Mouse (Mus musculus) embryonic facial prominence, embryonic 15.5 days (tissue): ENCODE data around the gene Rnf113a2. TPM values are rescaled to one million over a fixed set of nuclear protein-coding genes. Genes with fewer than 3 reads are reported as not detected.

Experiments
- ATAC-seq: fragments of 200-750 bp; cut with Nextera tagmentation; 2 replicates; pipeline ENCODE4 v1.8.0; 2017; ENCODE audit warnings: low read depth, moderate TSS enrichment; ENCODE audit not compliant: insufficient number of reproducible peaks, low FRiP score, low TSS enrichment
- H3K27ac ChIP-seq: fragments of 300-500 bp; sonication (generic); replicated peaks from 2 replicates; pipeline ENCODE4 v1.5.1; 2015; ENCODE audit warnings: mild to moderate bottlenecking, inconsistent platforms
- H3K27me3 ChIP-seq: fragments of 300-500 bp; sonication (generic); 2 replicates; pipeline ENCODE4 v1.6.1; 2015; ENCODE audit warnings: inconsistent platforms
- H3K36me3 ChIP-seq: fragments of 300-500 bp; sonication (generic); 2 replicates; pipeline ENCODE4 v1.6.1; 2015; ENCODE audit warnings: mild to moderate bottlenecking, inconsistent platforms
- H3K4me1 ChIP-seq: fragments of 300-500 bp; sonication (generic); 2 replicates; pipeline ENCODE4 v1.6.1; 2015; ENCODE audit warnings: inconsistent platforms
- H3K4me2 ChIP-seq: fragments of 300-500 bp; sonication (generic); replicated peaks from 2 replicates; pipeline ENCODE4 v1.6.1; 2015; ENCODE audit warnings: mild to moderate bottlenecking, inconsistent platforms
- H3K4me3 ChIP-seq: fragments of 300-500 bp; sonication (generic); replicated peaks from 2 replicates; pipeline ENCODE4 v1.5.1; 2015; ENCODE audit warnings: mild to moderate bottlenecking, inconsistent platforms
- H3K9ac ChIP-seq: fragments of 300-500 bp; sonication (generic); 2 replicates; pipeline ENCODE4 v1.6.1; 2015; ENCODE audit warnings: inconsistent platforms
- H3K9me3 ChIP-seq: fragments of 300-500 bp; sonication (generic); replicated peaks from 2 replicates; pipeline ENCODE4 v1.6.1; 2016; ENCODE audit warnings: inconsistent platforms
- WGBS: fragments of 180-500 bp; shearing (Covaris S2); methylation state at CpG from one replicate; pipeline ENCODE4 v1.1.7; 2015; 5-methylcytosine and 5-hydroxymethylcytosine counted together
- polyA plus RNA-seq: library from polyadenylated mRNA; unstranded; fragments of >200 nt; fragmentation: Nextera tagmentation; extraction: Ambion mirVana; gene quantifications from 2 replicates; pipeline ENCODE4 v1.2.1, GENCODE M21; 2015

Rnf113a2 gene
- polyA plus RNA-seq, 1 experiment from 2014 or later = 23.5 TPM

DNA sequence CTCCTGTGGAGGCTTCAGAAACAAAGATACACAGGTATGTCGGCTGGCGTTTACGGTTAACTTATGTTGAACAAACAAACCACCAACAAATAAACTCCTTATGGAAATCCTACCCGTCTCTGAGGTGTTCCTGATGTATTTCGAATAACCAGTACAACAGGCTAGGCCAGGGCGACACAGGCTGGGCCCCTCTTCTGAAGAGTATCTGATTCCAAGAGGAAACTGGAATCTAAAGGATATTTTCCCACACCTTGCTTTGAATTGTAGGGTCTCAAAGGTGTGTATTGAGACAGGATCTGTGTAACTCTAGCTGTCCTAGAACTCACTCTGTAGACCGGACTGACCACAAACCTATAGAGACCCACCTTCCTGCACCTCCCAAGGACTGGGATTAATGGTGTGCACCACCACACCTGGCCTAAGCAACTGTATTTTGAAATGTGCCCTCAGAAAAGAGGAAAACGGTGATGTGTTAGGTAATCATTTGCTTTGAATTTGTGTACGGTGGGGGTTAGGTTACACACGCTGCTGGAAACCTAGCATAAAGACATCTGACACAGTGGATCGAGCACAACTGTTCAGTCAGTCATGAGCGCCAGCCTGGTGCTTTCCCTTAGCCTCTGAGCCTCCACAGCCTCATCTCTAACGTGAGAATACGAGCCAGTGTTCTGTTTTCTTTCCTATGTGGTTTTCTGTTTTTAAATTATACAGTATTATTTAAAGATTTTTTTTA is 19.9 kb upstream of the Rnf113a2 start:
- Histone ChIP-seq H3K9me3 (no peaks in the 10 kb centered on the region), H3K4me1 (no peaks in the 10 kb centered on the region), H3K36me3 (no peaks in the 10 kb centered on the region), H3K4me2 (no peak overlapping the region), H3K27me3 (no peaks in the 10 kb centered on the region), H3K9ac (no peak overlapping the region), H3K27ac (no peak overlapping the region; the same call in 1 of the 2 replicates), H3K4me3 (no peak overlapping the region; the same call in 1 of the 2 replicates)
- ATAC-seq = peak; percentile 85
- WGBS = 69% methylated on average over 14 of the region's 14 CpGs

DNA sequence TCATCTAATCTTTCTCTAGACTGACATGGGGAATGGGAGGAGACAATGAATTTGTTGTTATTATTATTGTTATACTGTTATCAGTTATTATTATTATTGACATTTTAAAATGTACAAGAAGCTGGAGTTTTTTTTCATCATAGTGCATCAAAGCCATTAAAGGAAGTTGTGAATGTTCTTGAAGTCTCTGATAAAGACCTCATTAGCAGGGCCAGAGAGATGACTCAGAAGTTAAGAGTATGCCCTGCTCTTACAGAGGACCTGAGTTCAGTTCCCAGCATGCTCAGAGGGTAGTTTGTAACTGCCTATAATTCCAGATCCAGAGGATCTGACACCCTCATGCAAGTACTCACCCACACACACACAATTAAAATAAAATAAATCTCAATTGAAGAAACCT is 19.3 kb upstream of the Rnf113a2 start:
- ATAC-seq = no peak
- no peaks in the 10 kb centered on the region for H3K9me3 ChIP-seq
- no peak overlapping the region for H3K4me3 ChIP-seq
- no peaks in the 10 kb centered on the region for H3K36me3 ChIP-seq
- no peaks in the 10 kb centered on the region for H3K27me3 ChIP-seq
- no peak overlapping the region for H3K4me2 ChIP-seq
- no peak overlapping the region for H3K9ac ChIP-seq
- no peaks in the 10 kb centered on the region for H3K4me1 ChIP-seq
- H3K27ac ChIP-seq = no peak overlapping the region

DNA sequence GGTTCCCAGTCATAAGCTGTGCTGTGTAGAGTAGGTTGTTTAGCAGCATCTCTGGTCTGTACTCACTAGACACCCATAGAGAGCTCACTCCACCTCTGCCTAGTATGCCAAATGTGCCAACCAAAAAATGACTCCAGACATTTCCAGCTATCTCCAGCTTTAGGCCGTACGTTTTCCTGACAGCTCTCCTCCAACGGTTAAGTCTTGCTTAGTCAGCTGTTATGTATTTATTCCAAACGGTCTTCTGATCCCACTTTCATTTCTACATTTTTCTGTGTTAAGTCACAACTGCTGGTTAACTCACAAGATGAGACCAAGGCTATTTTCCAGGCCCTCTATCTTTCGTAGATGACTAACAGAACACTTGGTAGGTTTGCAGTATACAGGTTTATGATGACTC is 18.4 kb upstream of the Rnf113a2 start:
- no peak for ATAC-seq
- H3K27ac ChIP-seq = no peak overlapping the region
- WGBS = 65% methylated on average over 5 of the region's 5 CpGs
- no peaks in the 10 kb centered on the region for H3K27me3 ChIP-seq
- no peak overlapping the region for H3K4me3 ChIP-seq
- H3K4me1 ChIP-seq = no peaks in the 10 kb centered on the region
- no peak overlapping the region for H3K4me2 ChIP-seq
- no peaks in the 10 kb centered on the region for H3K36me3 ChIP-seq
- no peaks in the 10 kb centered on the region for H3K9me3 ChIP-seq
- no peak overlapping the region for H3K9ac ChIP-seq

DNA sequence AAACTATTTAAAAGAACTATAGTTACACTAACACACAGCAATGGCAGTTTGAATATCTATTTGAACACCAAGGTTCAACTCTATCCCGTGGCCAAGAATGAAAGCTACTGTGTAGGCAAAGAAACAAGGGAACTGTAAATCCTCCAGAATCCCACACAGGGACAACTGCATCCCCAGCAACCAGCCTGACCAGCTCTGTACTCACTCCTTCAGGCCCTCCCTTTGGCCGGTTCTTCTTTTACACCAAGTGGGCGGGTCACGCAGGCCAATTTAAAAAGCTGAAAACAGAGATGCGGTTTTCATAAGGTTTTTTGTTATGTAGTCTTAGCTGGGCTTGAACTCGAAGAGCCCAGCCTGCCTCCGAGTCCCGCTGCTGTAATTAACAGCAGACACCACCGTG is 17.9 kb upstream of the Rnf113a2 start:
- Histone ChIP-seq H3K4me2 (no peak overlapping the region), H3K4me1 (no peaks in the 10 kb centered on the region), H3K27ac (no peak overlapping the region), H3K9ac (no peak overlapping the region), H3K27me3 (no peaks in the 10 kb centered on the region), H3K9me3 (no peaks in the 10 kb centered on the region), H3K4me3 (no peak overlapping the region), H3K36me3 (no peaks in the 10 kb centered on the region)
- 57% methylated on average over 9 of the region's 9 CpGs for WGBS
- no peak for ATAC-seq

DNA sequence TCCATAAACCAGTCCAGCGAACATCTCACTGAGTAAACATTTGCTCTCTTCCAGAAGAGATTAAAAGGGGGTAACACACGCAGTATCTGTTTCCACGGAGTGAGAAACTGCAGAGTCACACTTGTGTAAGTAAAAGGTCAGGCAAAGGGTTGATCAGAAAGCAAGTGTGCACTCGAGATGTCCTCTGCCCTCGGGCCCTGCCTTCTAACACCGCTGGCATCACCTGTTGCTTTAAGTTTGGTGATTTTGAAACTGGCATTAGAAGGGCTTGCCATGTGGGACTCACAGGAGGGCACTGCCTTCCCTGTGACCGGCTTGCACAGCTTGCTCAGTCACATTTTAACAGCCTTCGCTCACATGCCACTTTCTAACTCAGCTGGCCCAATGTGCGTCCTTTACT is 17.3 kb upstream of the Rnf113a2 start:
- Histone ChIP-seq H3K4me1 (no peaks in the 10 kb centered on the region), H3K4me2 (no peak overlapping the region), H3K4me3 (no peak overlapping the region), H3K27me3 (no peaks in the 10 kb centered on the region), H3K36me3 (no peaks in the 10 kb centered on the region), H3K27ac (no peak overlapping the region), H3K9ac (no peak overlapping the region), H3K9me3 (no peaks in the 10 kb centered on the region)
- ATAC-seq = no peak
- 70% methylated on average over 9 of the region's 9 CpGs for WGBS

DNA sequence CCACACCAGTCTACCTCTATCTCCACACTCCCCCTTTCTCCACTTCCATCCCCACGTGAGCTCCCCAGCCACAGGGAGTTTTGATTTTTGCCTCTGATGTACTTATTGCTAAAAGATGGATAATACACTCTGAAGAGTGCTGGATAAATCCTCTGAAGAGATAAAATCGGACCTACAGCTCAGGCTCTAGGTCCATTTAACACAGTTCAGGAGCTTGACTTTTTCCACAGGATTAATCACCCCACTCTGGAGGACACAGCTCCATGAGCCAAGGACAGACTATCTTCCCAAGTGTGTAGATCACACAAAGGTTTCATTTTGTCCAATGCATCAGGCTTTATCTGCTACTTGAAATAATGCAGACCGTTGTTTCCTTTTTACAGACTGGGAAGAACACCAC is 16.9 kb upstream of the Rnf113a2 start:
- no peak overlapping the region for H3K9ac ChIP-seq
- H3K4me3 ChIP-seq = no peak overlapping the region
- no peaks in the 10 kb centered on the region for H3K4me1 ChIP-seq
- H3K27ac ChIP-seq = no peak overlapping the region
- 77% methylated on average over 3 of the region's 3 CpGs for WGBS
- H3K27me3 ChIP-seq = no peaks in the 10 kb centered on the region
- no peak overlapping the region for H3K4me2 ChIP-seq
- ATAC-seq = no peak
- no peaks in the 10 kb centered on the region for H3K36me3 ChIP-seq
- no peaks in the 10 kb centered on the region for H3K9me3 ChIP-seq

DNA sequence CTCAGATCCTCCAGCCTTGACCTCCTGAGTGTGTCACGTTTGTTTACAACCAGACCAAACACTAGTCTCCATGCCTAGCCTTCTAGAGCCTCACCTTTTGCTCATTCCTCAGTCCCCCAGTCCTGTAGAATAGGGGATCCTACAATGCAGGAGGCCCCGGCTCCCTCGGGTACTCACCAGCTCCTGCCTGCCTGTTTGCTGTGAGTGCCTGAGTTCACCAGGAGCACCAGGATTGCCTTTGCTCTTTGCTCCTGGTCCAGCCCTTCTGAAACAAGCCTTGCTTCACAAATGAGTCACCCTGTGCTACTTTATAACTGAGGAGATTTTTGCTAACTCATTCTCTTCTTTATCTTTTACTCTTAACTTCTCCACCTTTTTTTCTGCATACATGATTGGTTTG is 16.3 kb upstream of the Rnf113a2 start:
- WGBS = 71% methylated on average over 3 of the region's 3 CpGs

DNA sequence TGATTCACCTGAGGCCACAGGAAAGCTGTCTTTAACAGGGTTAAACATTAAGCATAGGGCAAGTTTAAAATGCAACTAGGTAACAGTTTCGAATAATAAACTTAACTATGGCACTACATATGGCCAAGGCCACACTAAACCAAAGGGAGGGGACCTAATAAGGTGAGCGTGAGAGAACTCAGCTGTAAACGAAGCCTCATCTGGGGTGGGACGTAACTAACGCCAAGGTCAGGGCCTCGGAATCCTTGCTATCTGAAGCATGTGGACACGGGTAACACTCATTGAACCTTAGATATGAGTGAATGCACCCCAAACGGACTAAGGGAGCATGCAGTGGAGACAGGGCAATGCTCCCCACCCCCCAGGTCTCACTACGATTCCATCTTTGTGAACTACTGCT is 14.1 kb upstream of the Rnf113a2 start:
- Histone ChIP-seq H3K9ac (no peak overlapping the region), H3K27me3 (no peaks in the 10 kb centered on the region), H3K27ac (no peak overlapping the region), H3K4me3 (no peak overlapping the region), H3K9me3 (no peaks in the 10 kb centered on the region), H3K4me2 (no peak overlapping the region), H3K36me3 (no peaks in the 10 kb centered on the region), H3K4me1 (peaks cover 4% of the 10 kb centered on the region)
- ATAC-seq = no peak
- WGBS = 75% methylated on average over 9 of the region's 9 CpGs

More for the DNA sequence above, 16.3 kb upstream of the Rnf113a2 start:
- Histone ChIP-seq H3K9ac (no peak overlapping the region), H3K4me3 (no peak overlapping the region), H3K36me3 (no peaks in the 10 kb centered on the region), H3K9me3 (no peaks in the 10 kb centered on the region), H3K27ac (no peak overlapping the region), H3K27me3 (no peaks in the 10 kb centered on the region), H3K4me1 (no peaks in the 10 kb centered on the region), H3K4me2 (no peak overlapping the region)
- ATAC-seq = no peak

DNA sequence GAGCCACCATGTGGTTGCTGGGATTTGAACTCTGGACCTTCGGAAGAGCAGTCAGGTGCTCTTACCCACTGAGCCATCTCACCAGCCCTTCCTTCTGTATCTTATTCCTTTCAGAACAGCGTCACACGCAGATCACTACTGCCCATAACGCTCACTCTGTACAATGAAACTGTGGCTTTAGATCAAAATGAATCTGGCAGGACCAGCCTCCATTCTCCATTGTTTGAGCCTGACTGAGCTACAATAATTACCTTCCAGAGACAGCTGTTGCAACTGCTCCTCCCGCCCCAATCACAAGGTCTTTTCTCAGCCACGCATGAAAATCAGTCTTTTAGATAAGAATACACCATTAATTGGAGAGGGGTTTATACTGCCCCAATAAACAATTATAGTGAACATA is 12.5 kb upstream of the Rnf113a2 start:
- no peaks in the 10 kb centered on the region for H3K27me3 ChIP-seq
- peaks cover 10% of the 10 kb centered on the region for H3K4me1 ChIP-seq
- H3K9ac ChIP-seq = no peak overlapping the region
- 86% methylated on average over 6 of the region's 6 CpGs for WGBS
- ATAC-seq = no peak
- no peak overlapping the region for H3K4me2 ChIP-seq
- no peak overlapping the region for H3K4me3 ChIP-seq
- no peaks in the 10 kb centered on the region for H3K9me3 ChIP-seq
- no peak overlapping the region for H3K27ac ChIP-seq
- H3K36me3 ChIP-seq = no peaks in the 10 kb centered on the region

DNA sequence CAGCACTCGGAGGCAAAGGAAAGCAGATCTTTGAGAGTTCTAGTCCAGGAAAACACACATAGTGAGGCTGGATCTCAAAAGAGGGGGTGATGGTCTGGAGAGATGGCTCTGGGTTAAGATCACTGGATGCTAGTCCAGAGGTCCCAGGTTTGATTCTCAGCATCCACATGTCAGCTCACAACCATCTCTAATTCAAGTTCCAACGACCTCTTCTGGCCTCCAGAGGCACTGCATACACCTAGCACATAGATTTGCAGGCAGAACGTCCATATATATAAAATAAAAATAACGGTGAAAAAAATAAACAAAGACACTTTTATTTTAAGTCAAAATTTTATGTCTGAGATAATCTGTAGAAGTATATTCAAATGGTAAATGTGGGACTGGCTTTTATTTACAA is 9.7 kb upstream of the Rnf113a2 start:
- WGBS = 58% methylated on average over 4 of the region's 4 CpGs
- Histone ChIP-seq H3K9ac (no peak overlapping the region), H3K36me3 (no peaks in the 10 kb centered on the region), H3K4me2 (no peak overlapping the region), H3K4me1 (peaks cover 11% of the 10 kb centered on the region), H3K4me3 (no peak overlapping the region), H3K27me3 (no peaks in the 10 kb centered on the region), H3K9me3 (no peaks in the 10 kb centered on the region), H3K27ac (no peak overlapping the region)
- ATAC-seq = no peak

DNA sequence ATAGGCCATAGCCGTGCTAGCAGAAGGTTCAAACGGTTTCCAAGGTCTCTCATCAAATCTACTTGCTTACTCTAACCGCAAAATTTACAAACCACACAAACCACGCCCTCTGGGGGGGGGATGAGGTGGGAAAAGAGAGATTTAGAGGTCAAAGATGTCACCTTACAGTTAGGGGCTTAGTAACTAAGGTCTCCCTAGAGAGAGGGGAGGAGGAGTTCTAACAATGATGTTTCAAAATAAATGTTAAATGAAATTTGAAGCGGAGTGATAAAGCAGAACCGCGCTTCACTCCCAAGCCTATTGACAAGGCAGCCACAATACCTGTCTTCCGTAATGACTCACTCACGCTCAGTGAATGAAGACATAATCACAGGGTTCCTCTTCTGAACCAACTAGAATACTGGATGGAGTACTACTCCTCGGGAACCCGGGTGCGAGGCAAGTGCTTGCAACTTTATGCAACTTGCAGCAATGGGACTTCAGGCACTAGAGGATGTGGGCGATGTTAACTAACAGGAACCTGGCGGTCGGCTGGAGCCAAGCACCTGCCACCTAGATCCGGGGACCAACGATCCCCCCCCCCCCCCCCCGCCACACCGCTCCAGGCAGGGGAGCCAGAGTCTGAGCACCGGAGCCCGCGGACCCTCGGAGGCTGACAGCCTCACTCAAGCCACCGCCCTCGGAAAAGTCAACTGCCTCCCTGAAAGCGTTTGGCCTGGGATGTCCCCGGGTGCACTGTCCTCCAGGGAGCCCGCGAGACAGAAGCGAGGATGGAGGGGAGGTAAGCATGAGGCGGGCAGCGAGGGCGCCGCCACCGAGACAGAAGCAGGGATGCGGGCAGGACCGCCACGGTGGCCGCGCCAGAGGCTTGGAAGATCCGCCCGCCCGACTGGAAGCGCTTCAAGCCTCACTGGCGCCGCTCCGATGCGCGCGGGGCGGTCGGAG is 8.8 kb upstream of the Rnf113a2 start:
- Histone ChIP-seq H3K4me2 (peak overlapping the region; percentile 92), H3K4me3 (peak overlapping the region; percentile 78), H3K27ac (peak overlapping the region; percentile 83), H3K9me3 (no peaks in the 10 kb centered on the region), H3K27me3 (no peaks in the 10 kb centered on the region), H3K36me3 (no peaks in the 10 kb centered on the region), H3K4me1 (peaks cover 11% of the 10 kb centered on the region), H3K9ac (peak overlapping the region; percentile 71)
- WGBS = under 1% methylated on average over 50 of the region's 52 CpGs
- peak; percentile 69 for ATAC-seq
